Mouse (Mus musculus) heart, adult 9 months (tissue): ENCODE measurements around the gene Mab21l3.
A peak's percentile ranks its signal among the peaks of the same experiment; 100 is the strongest.
"Not testable (repeated sequence)": the region's sequence is repeated elsewhere in the genome, so short reads cannot be mapped to it uniquely, and the experiment has no call there.

Source experiments
- DNase-seq, 2 experiments: peaks; one replicate each; pipeline ENCODE4 v3.0.0; 2022; ENCODE audit warnings: low spot score in 2 of 2

The Mab21l3 gene

GRCm38 (mm10) chr3:101842372-101843094, 6.2 kb downstream of the Mab21l3 start:
- DNase-seq = no peak

DNA sequence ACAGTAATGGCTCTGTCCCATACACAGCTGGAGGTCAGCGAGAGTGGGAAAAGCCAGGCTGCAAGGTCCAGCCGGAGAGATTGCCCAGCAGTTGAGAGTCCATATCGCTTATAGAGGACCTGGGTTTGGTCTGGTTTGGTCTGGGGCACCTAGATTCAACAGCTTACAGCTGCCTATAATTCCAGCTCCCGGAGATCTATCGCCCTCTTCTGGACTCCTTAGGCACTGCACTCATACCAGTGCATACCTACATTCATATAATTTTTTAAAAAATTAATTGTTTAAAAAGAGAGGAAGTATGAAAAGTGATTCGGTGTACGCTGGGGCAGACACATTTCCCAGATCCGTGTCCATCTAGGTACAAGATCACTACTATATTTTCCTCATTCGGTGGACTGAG, 9.4 kb downstream of the Mab21l3 start:
- no peak for DNase-seq

GRCm38 (mm10) chr3:101836971-101837370, 11.8 kb downstream of the Mab21l3 start:
- no peak for DNase-seq

- DNase-seq = no peak
These were observed 12.2 kb downstream of the Mab21l3 start for GRCm38 (mm10) chr3:101836532-101836931.

- peak; percentile 74 for DNase-seq
These were observed 12.7 kb downstream of the Mab21l3 start for GRCm38 (mm10) chr3:101836045-101836444.

DNA sequence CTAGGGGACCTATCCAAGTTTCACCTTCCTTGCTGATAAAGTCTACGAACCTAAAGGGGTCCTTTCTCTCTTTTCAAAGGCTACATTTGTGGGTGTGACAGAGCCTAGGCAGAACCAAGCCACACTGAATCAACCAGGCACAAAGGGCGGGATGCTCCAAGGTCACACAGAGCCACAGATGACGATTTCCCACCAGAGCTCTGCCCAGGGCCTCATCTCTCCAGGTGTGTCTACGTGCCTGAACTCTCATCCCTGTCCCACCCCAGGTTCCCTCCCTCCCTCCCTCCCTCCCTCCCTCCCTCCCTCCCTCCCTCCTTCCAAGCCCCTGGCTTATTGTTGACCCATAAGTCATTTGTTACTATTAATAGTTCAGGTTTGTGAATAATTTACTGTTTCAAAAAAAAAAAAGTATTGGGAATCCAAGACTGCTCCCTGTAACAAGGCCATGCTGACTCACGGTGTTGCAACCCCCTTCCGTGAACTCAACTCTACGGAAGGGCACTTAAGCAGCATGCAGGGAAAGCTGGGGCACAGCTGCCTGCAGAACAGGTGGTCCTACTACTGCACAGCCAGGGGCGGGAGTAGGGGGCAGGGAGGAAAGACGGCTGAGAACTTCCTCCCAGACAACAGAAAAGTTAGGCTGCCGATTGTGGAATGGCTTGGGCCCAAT, 17.4 kb downstream of the Mab21l3 start:
- no peak for DNase-seq

DNA sequence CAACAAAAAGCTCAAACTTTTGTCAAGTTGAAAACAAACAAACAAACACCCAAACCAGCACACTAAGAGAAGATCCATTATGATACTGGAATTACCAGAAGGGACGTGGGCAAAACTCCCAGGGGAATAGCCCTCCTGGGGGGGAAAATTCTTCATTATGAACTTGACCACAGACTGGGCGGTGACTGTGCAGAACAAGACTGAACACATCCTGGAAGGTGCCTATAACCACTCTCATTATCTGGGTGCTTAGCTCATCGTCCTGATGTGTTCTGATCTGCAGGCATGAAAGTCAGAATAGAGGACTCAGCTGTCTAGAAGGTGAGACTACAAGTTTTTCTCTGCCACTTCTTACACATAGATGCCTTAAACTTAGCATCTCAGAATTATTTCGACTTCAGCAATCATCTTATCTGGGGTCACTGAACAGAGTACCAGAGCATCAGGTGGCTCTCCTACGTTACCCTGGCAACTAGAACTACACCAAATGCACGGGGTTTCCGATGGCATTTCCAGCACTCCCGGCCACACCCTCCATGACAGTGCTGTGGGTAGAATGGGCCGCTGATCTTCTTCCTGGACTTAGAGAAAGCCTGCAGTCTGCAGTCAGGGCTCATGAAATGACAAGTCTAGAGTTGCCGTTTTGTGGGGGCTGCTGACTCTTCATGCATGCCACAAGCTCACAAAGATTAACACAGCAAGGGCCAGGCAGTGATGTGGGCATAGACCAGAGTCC, 18.7 kb downstream of the Mab21l3 start:
- no peak for DNase-seq

DNA sequence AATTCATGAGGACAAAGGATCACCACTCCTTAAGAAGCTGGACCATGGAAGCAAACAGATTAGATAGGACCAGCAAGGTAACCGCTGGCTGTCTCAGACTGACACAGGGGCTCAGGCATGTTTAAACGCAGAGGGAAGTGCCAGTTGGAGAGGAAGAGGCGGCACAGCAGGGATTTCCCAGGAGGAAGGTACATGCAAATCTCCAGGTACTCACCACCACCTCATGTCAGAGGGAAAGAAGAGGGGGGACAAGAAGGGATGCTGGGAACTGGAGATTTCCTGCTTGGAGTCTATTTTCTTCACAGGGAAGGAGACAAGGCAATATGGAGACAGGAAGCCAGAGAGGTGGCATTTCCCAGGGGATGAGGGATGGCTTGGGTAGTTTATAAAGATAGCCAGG, 20.2 kb downstream of the Mab21l3 start:
- DNase-seq = no peak

DNA sequence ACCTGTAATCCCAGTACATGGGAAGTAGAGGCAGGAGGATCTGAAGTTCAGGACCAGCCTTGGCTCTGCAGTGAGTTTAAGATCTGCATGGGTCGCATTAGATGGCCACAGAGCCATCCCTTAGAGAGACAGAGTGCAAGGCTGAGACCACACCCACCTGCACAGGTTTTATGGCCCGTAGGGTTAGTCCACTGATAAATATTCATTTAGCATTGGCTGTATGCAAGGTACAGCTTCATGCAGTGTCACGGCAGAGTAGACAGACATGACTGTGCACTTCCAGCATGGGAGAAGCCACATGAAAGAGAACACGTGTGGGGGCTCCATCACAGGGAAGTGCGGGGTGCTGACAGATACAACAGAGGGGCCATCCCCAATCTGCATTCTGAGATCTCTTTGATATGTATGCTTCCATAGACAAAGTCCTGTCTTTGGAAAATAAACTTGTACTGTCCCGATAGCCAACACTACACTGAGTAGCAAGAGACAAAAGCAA, 21.5 kb downstream of the Mab21l3 start:
- DNase-seq = no peak

GRCm38 (mm10) chr3:101824338-101824737, 24.4 kb downstream of the Mab21l3 start:
- no peak for DNase-seq

DNA sequence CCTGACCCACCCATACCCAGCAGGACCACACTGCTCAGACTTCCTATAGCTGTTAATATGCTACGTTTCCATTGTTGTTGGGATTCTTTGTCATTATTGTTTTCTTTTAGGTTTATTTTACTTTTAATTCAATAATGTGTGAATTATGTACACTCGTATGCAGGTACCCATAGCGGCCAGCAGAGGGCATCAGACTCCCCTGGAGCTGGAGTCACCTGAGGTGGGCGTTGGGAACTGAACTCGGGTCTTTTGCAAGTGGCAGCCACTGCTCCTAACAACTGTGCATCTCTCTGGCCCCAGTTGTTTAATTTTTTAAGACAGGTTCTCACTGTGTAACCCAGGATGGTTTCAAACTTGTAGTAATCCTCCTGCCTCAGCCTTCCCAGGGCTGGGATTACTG, 26.7 kb downstream of the Mab21l3 start:
- DNase-seq = no peak

DNA sequence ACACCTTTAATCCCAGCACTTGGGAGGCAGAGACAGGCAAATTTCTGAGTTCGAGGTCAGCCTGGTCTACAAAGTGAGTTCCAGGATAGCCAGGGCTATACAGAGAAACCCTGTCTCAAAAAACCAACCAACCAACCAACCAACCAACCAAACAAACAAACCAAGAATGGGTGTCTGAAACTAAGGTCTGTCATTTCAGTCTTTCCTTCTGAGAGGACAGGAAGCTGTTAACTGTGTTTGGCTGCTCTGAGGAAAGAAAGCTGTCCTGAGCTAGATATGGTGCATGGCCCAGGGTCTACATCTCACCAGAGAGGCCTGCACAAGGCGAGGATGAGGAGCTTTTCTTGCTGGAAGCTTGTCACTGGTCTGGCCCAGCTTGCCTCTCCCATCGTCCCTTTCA, 28.1 kb downstream of the Mab21l3 start:
- not testable (repeated sequence) for DNase-seq

GRCm38 (mm10) chr3:101816006-101816405, 32.8 kb downstream of the Mab21l3 start:
- no peak for DNase-seq

- no peak for DNase-seq
These were observed 34.0 kb downstream of the Mab21l3 start for GRCm38 (mm10) chr3:101814790-101815189.

- DNase-seq = peak in 1 of 2 experiments; percentile 57
These were observed 36.3 kb downstream of the Mab21l3 start for GRCm38 (mm10) chr3:101812341-101812962.

DNA sequence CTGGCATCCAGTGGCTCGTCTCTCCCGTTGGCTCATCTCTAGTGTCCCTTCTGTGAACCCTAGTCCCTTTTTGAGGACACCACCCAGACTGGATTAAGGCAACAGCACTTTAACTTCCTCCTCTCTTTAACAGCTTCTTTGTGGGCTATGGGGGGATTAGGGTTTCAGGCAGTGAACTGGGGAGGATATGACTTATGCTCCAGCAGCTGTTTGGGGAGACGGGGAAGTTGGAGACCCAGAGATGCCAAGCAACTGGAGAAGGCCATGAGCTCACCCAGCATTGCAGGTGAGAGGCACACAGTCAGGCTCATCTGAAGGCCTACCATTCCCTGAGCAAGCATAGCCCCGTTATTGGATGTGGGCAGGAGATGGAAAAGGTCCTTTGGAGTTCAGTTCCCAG, 36.8 kb downstream of the Mab21l3 start:
- DNase-seq = no peak

DNA sequence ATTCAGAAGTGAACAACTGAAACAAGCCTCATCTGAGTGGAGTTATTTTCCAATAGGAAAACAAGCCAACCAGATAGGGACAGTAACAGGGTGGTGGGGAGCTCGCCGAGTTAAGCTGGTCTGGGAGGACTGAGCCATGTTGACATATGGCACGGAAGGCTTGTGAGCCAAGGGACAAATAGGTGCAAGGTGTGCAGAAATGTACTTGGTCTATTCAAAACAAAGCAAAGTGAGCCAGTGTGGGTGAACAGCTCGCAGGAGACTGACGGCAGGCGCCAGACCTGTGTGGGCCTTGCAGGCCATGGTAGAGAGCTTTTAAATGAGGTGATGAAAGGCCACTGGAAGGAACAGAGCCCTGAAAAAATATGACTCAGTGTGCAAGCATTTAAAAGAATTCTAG, 41.1 kb downstream of the Mab21l3 start:
- DNase-seq = no peak

DNA sequence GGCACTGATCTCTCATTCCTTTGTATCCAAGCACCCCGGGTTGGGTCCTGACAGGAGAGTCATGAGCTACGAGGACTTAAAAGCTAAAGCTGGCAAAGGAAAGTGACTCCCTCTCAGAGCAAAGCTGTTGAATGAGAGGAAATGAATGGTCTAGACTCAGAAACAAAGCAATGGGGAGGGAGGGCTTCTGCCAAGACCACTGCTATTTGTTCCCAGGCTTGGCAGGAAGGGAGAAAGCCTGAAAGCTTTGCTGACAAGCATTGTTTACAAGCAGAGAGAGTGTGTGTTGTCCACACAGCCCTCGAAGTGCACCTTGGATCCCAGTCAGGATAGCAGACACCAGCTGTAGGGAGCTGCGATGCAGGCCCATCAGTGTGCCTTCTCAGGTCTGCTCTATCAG, 41.8 kb downstream of the Mab21l3 start:
- DNase-seq = no peak

- peak; percentile 74 to 88 for DNase-seq
These were observed 42.6 kb downstream of the Mab21l3 start for GRCm38 (mm10) chr3:101806149-101806548.

DNA sequence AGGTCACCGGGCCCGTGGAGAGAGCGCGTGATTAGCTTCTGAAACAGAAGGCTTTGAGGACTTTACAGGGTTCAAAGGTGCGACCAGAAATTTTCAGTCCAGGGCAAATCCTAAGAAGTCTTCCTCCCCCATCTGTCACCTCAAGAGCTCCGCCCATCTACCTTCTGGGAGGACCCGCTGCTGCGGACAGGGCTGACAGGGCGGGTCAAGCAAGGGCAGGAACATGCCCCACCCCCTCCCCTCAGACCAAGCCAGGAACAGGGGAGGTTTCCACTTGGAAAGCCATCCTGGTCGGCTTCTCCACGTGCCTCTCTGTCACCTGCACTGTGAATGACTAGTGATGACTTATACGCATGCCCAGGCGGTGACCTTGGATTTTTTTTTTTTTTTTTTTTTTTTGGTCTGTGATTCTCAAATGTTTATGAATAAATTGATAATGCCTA, 43.2 kb downstream of the Mab21l3 start:
- DNase-seq = peak; percentile 50 to 64

GRCm38 (mm10) chr3:101804971-101805561, 43.7 kb downstream of the Mab21l3 start:
- DNase-seq = no peak

DNA sequence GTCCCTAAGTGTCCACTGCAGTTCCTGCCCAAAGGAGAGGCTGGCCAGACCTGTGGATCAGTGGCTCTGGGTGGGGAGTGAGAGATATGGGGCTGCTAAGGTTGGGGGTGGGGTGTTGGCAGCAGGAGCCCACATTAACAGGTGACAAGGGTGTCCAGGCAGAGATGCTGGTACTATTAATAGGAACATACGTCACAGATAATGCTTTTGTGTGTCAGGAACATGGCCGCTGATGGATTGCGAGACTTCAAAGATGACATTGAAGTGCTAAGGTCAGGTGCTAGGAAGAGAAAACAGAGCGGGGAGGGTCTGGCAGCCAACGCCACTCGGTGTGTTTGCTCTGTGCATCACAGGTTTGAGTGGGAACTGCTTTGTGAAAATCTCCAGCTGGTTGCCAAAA, 44.4 kb downstream of the Mab21l3 start:
- peak; percentile 68 to 70 for DNase-seq
